Mouse (Mus musculus) stomach, postnatal 0 days (tissue): ENCODE measurements around the gene Notch1.

Experiments
- CTCF ChIP-seq: IDR thresholded peaks from 2 replicates; pipeline ENCODE4 v1.5.1; 2016; ENCODE audit warnings: antibody characterized with exemption, low read depth, mild to moderate bottlenecking, moderate library complexity
- EP300 ChIP-seq: optimal IDR thresholded peaks from 2 replicates; pipeline ENCODE3; 2016; ENCODE audit warnings: antibody characterized with exemption

DNA sequence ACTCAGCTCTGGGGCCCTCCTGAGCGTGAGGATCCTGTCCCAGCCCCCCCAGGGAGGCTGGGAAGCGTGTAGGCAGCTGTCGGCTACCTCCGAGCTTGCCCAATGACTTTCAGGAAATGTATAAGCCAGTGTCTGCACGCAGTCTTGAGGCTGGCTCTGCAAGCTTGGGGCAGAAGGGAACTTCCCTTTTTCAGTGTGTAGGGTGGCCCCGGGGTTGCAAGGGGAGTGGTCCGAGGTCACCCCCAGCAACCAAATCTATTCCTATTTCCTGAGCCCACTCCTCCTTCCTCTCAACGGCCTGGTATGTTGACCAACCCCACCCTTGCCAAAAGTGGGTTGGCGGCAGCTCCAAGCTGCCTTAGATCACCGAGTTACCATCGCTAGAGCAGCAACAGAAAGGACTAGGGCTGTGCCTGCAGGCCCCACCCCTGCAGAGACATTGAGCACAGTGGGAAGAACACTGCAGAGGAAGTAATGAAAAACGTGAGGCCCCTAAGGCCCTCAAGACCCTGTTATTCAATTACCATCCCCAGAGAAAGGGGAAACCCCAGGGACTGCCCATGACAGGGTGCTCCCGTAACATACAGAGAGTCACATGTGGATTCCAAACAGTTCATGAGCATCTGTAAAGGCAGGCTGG, 33.1 kb downstream of the Notch1 start:
- TF ChIP-seq CTCF = no peak
- TF ChIP-seq EP300 = no peak
